Mouse (Mus musculus): ENCODE measurements around the gene Srsf7. TPM values are rescaled to one million over a fixed set of nuclear protein-coding genes. Genes with fewer than 3 reads are reported as not detected.

Gene Srsf7
- total and polyA plus RNA-seq, 3 experiments: 226 to 486 (median 351) TPM

GRCm38 (mm10) chr17:80156905-80157304, 50.2 kb downstream of the Srsf7 start:
- TF ChIP-seq CTCF (IDR thresholded peaks at IDR 0.05; ENCODE audit: low read depth, low read length) (no peak), POLR2AphosphoS5 (IDR thresholded peaks at IDR 0.05; ENCODE audit: insufficient replicate concordance, low read depth, low read length) (no peak), GATA1 (IDR thresholded peaks at IDR 0.05; ENCODE audit: borderline replicate concordance, low read length) (no peak), GATA2 (IDR thresholded peaks at IDR 0.05; ENCODE audit: borderline replicate concordance, low read depth, low read length) (no peak)
- H3K9me3 ChIP-seq (replicated peaks): no peaks in the 10 kb centered on the region
- no peak overlapping the region for H3K4me3 ChIP-seq (ENCODE audit: low read depth, low read length)
- DNase-seq (ENCODE audit: low spot score) (no peak), ATAC-seq (ENCODE audit: extremely low read depth, insufficient number of reproducible peaks, low FRiP score, poor library complexity, severe bottlenecking) (no peak)
- H3K27me3 ChIP-seq (ENCODE audit: insufficient read depth, low read length): peaks cover 17% of the 10 kb centered on the region
- H3K36me3 ChIP-seq (replicated peaks): no peaks in the 10 kb centered on the region
- peaks cover 7% of the 10 kb centered on the region; the same call in 1 of the 2 replicates for H3K4me1 ChIP-seq (ENCODE audit: insufficient read depth, low read depth, low read length)

GRCm38 (mm10) chr17:80153631-80154030, 53.5 kb downstream of the Srsf7 start:
- peaks cover 9% of the 10 kb centered on the region; the same call in 1 of the 2 replicates for H3K4me1 ChIP-seq (ENCODE audit: insufficient read depth, low read depth, low read length)
- ATAC-seq (ENCODE audit: extremely low read depth, insufficient number of reproducible peaks, low FRiP score, poor library complexity, severe bottlenecking): no peak
- H3K27me3 ChIP-seq (ENCODE audit: insufficient read depth, low read length): peaks cover 20% of the 10 kb centered on the region
- no peaks in the 10 kb centered on the region for H3K9me3 ChIP-seq (replicated peaks)
- H3K4me3 ChIP-seq (ENCODE audit: low read depth, low read length): no peak overlapping the region
- TF ChIP-seq GATA1 (IDR thresholded peaks at IDR 0.05; ENCODE audit: borderline replicate concordance, low read length): no peak
- TF ChIP-seq POLR2AphosphoS5 (IDR thresholded peaks at IDR 0.05; ENCODE audit: insufficient replicate concordance, low read depth, low read length): no peak
- TF ChIP-seq CTCF (IDR thresholded peaks at IDR 0.05; ENCODE audit: low read depth, low read length): no peak
- TF ChIP-seq GATA2 (IDR thresholded peaks at IDR 0.05; ENCODE audit: borderline replicate concordance, low read depth, low read length): no peak
- no peak for TF ChIP-seq TAL1 (conservative IDR thresholded peaks at IDR 0.05; ENCODE audit: low read depth, low read length)
- no peak for DNase-seq (ENCODE audit: low spot score)
- H3K36me3 ChIP-seq (replicated peaks): no peaks in the 10 kb centered on the region

- Histone ChIP-seq H3K36me3 (replicated peaks) (no peaks in the 10 kb centered on the region), H3K4me1 (ENCODE audit: insufficient read depth, low read depth, low read length) (peaks cover 9% of the 10 kb centered on the region; the same call in 1 of the 2 replicates), H3K4me3 (ENCODE audit: low read depth, low read length) (no peak overlapping the region), H3K27me3 (ENCODE audit: insufficient read depth, low read length) (peaks cover 22% of the 10 kb centered on the region), H3K9me3 (replicated peaks) (no peaks in the 10 kb centered on the region)
- TF ChIP-seq GATA2 (IDR thresholded peaks at IDR 0.05; ENCODE audit: borderline replicate concordance, low read depth, low read length) (no peak), TAL1 (conservative IDR thresholded peaks at IDR 0.05; ENCODE audit: low read depth, low read length) (no peak), POLR2AphosphoS5 (IDR thresholded peaks at IDR 0.05; ENCODE audit: insufficient replicate concordance, low read depth, low read length) (no peak), CTCF (IDR thresholded peaks at IDR 0.05; ENCODE audit: low read depth, low read length) (no peak), GATA1 (IDR thresholded peaks at IDR 0.05; ENCODE audit: borderline replicate concordance, low read length) (no peak)
- no peak for DNase-seq (ENCODE audit: low spot score)
- ATAC-seq (ENCODE audit: extremely low read depth, insufficient number of reproducible peaks, low FRiP score, poor library complexity, severe bottlenecking): no peak
Observed at GRCm38 (mm10) chr17:80152767-80153630, 54.1 kb downstream of the Srsf7 start.

- DNase-seq (ENCODE audit: low spot score) (no peak), ATAC-seq (ENCODE audit: extremely low read depth, insufficient number of reproducible peaks, low FRiP score, poor library complexity, severe bottlenecking) (no peak)
- no peaks in the 10 kb centered on the region for H3K36me3 ChIP-seq (replicated peaks)
- H3K27me3 ChIP-seq (ENCODE audit: insufficient read depth, low read length): peaks cover 15% of the 10 kb centered on the region
- H3K4me3 ChIP-seq (ENCODE audit: low read depth, low read length): no peak overlapping the region
- TF ChIP-seq POLR2AphosphoS5 (IDR thresholded peaks at IDR 0.05; ENCODE audit: insufficient replicate concordance, low read depth, low read length) (no peak), CTCF (IDR thresholded peaks at IDR 0.05; ENCODE audit: low read depth, low read length) (no peak), GATA2 (IDR thresholded peaks at IDR 0.05; ENCODE audit: borderline replicate concordance, low read depth, low read length) (no peak), TAL1 (conservative IDR thresholded peaks at IDR 0.05; ENCODE audit: low read depth, low read length) (no peak), GATA1 (IDR thresholded peaks at IDR 0.05; ENCODE audit: borderline replicate concordance, low read length) (no peak)
- H3K4me1 ChIP-seq (ENCODE audit: insufficient read depth, low read depth, low read length): peaks cover 8% of the 10 kb centered on the region; the same call in 1 of the 2 replicates
- H3K9me3 ChIP-seq (replicated peaks): no peaks in the 10 kb centered on the region
Observed at GRCm38 (mm10) chr17:80151353-80151752, 55.8 kb downstream of the Srsf7 start.

Other genes starting within 250 kb of the Srsf7 start
- 97.0 and 98.6 TPM in 2 replicates for gene Hnrnpll, start 145.0 kb downstream of the Srsf7 start, total RNA-seq (2014; fragmentation: Nextera tagmentation)
- 66.3 and 76.5 TPM in 2 replicates for gene Hnrnpll, start 145.0 kb downstream of the Srsf7 start, total RNA-seq (2017)
- gene Hnrnpll, start 145.0 kb downstream of the Srsf7 start, polyA plus RNA-seq (2012): 50.1 and 62.3 TPM in 2 replicates
- not detected in 2 replicates for gene Galm, start 79.8 kb downstream of the Srsf7 start, total RNA-seq (2014; fragmentation: Nextera tagmentation)
- not detected in 2 replicates for gene Galm, start 79.8 kb downstream of the Srsf7 start, total RNA-seq (2017)
- not detected in 2 replicates for gene Galm, start 79.8 kb downstream of the Srsf7 start, polyA plus RNA-seq (2012)
- 0.30 TPM in 1 of 2 replicates, not detected in the other for gene Ttc39d, start 153 bp upstream of the Srsf7 start, total RNA-seq (2014; fragmentation: Nextera tagmentation)
- 0.12 and 0.16 TPM in 2 replicates for gene Ttc39d, start 153 bp upstream of the Srsf7 start, total RNA-seq (2017)
- not detected in 2 replicates for gene Ttc39d, start 153 bp upstream of the Srsf7 start, polyA plus RNA-seq (2012)
- gene Gemin6, start 17.1 kb upstream of the Srsf7 start, total RNA-seq (2014; fragmentation: Nextera tagmentation): 28.8 and 30.9 TPM in 2 replicates
- gene Gemin6, start 17.1 kb upstream of the Srsf7 start, total RNA-seq (2017): 42.7 and 43.7 TPM in 2 replicates
- 0.96 and 1.4 TPM in 2 replicates for gene Gemin6, start 17.1 kb upstream of the Srsf7 start, polyA plus RNA-seq (2012)
- gene Morn2, start 82.9 kb upstream of the Srsf7 start, total RNA-seq (2014; fragmentation: Nextera tagmentation): 32.8 and 34.3 TPM in 2 replicates
- gene Morn2, start 82.9 kb upstream of the Srsf7 start, total RNA-seq (2017): 20.8 and 24.0 TPM in 2 replicates
- 3.3 and 3.5 TPM in 2 replicates for gene Morn2, start 82.9 kb upstream of the Srsf7 start, polyA plus RNA-seq (2012)
- gene Dhx57, start 83.2 kb upstream of the Srsf7 start, total RNA-seq (2014; fragmentation: Nextera tagmentation): 23.4 and 29.0 TPM in 2 replicates
- gene Dhx57, start 83.2 kb upstream of the Srsf7 start, total RNA-seq (2017): 15.7 and 16.3 TPM in 2 replicates
- 7.7 and 8.0 TPM in 2 replicates for gene Dhx57, start 83.2 kb upstream of the Srsf7 start, polyA plus RNA-seq (2012)
- not detected in 2 replicates for gene Arhgef33, start 100.1 kb upstream of the Srsf7 start, total RNA-seq (2014; fragmentation: Nextera tagmentation)
- 0.27 and 0.29 TPM in 2 replicates for gene Arhgef33, start 100.1 kb upstream of the Srsf7 start, total RNA-seq (2017)
- 0.07 TPM in 1 of 2 replicates, not detected in the other for gene Arhgef33, start 100.1 kb upstream of the Srsf7 start, polyA plus RNA-seq (2012)
- not detected in 2 replicates for gene Gm10190, start 166.2 kb upstream of the Srsf7 start, total RNA-seq (2014; fragmentation: Nextera tagmentation)
- not detected in 2 replicates for gene Gm10190, start 166.2 kb upstream of the Srsf7 start, total RNA-seq (2017)
- not detected in 2 replicates for gene Gm10190, start 166.2 kb upstream of the Srsf7 start, polyA plus RNA-seq (2012)

Data from G1E (cell line).